Mouse (Mus musculus): ENCODE data around the gene Cmtm6.

- TF ChIP-seq MAX (IDR thresholded peaks at IDR 0.05) (no peak), CTCF (IDR thresholded peaks at IDR 0.05; ENCODE audit: control insufficient read depth, insufficient read depth, insufficient read length) (peak; percentile 22), CEBPB (IDR thresholded peaks at IDR 0.05; ENCODE audit: low read depth) (no peak), USF1 (IDR thresholded peaks at IDR 0.05; ENCODE audit: low read depth) (no peak), MYOD1 (IDR thresholded peaks at IDR 0.05; ENCODE audit: control insufficient read depth, insufficient read length, low read depth) (no peak), FOSL1 (IDR thresholded peaks at IDR 0.05; ENCODE audit: insufficient read depth, low read length, poor library complexity, severe bottlenecking) (no peak), MYOG (IDR thresholded peaks at IDR 0.05; ENCODE audit: control insufficient read depth, extremely low read depth, insufficient read length) (no peak)
Observed at GRCm38 (mm10) chr9:114727315-114727714, 3.6 kb upstream of the Cmtm6 start.

Data from C2C12 (cell line).